Mouse (Mus musculus) spleen, adult 12 weeks (tissue): ENCODE results near the gene Mamdc2.
"Not testable (repeated sequence)": the region's sequence is repeated elsewhere in the genome, so short reads cannot be mapped to it uniquely, and the experiment has no call there.

Experiments used
- DNase-seq: peaks from one replicate; pipeline ENCODE4 v3.0.0; 2022; ENCODE audit warnings: low spot score

Mamdc2 gene

DNA sequence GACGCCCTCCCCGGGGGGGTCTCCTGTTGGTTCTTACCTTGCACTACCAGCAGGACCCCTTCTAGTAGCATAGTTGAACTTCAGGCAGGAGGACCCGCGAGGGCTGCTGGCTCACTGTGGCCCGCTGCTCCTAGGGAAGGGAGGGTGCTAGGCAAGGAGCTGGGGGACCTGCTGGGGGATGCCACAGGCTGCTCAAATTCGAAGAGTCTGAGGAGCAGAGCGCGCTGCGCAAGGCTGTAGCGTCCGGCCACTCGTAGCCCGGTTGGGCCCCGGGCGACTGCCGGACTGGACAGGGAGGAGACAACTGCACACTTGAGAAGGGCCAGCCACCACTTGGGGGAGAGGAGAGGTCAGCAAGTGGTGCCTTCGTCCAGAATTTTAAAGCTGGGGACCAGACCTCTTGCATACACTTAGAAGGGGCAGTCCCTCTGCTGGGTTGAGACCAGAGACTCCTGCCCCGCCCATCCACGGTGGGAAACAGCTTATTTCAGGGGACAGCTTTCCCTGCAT lies at the start of gene Mamdc2:
TSS of gene Mamdc2 (minus strand) at position 455 of the 510 bp plus-strand sequence.
- no peak for DNase-seq

DNA sequence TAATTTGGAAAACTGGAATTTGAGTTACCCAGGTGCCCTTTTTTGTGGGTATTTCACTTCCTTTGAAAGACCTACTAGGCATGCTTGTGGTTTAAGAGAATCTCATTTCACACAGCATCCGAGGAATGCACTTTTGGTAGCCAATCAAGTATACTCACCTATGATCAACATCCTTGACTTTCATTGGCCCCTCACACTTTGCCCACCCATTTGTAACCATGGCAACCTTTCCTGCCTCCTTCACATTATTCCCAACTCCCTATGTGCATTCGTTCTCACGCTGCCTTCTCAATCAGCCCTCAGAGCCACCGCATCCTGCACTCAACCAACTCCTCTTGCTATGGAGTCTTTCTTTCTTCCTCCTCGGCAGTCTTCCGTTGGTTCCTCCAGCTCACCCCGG lies 49.8 kb upstream of the Mamdc2 start:
- no peak for DNase-seq

DNA sequence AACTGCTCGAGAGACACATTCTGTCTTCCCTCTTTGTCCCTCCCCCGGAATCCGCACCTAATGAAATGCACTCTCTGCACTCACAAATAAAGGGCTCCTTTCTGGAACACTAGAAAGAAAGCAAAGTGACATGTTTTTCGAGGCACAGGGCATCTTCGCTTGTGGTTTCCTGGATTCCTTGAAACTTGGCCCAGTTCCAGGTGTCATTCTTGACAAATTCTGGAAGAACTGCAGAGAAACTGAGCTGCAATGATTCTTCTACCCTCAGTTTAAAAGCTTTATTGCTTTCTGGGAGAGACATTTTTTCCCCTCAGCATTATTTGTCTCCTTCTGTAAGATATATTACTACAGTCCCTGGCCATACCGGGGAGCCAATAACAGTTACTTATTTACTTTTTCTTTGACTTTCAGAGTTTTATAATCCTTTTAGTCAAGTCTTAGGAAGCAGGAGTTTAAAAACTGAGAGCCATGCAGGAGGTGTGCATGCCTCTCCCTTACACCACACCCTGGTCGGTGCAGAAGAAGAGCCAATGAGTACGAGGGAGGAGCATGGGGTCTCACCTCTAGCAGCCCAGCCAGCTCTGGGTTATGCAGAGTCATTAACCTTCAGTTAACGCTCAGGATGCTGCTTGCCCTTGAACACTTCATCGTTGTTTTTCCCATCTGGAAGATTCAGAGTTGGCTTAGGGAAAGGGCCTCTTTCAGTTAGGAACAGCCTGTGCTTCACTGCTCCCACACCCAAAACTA lies 49.1 kb upstream of the Mamdc2 start:
- DNase-seq = no peak

GRCm38 (mm10) chr19:23496536-23496935 lies 48.3 kb upstream of the Mamdc2 start:
- no peak for DNase-seq

GRCm38 (mm10) chr19:23492663-23493062 lies 44.4 kb upstream of the Mamdc2 start:
- no peak for DNase-seq

DNA sequence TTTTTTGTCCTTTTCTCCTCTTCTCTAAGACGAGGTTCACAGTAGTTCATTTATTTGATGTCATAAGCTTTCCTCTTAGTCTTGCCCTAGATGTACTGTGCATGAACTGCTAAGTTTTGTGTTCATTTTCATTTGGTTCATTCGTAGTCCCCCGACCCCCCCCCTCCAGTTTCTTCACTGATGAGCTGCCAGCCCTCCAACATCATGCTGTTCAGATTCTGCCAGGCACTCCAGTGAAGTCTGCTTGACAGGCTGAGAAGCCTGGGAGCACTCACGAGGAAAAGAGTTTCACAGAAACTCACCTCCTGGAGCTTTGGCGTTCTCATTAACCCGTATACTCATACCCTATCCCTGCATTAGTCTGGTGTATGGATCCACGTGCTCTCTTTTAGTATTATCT lies 42.5 kb upstream of the Mamdc2 start:
- DNase-seq = not testable (repeated sequence)

GRCm38 (mm10) chr19:23489780-23490179 lies 41.5 kb upstream of the Mamdc2 start:
- DNase-seq = no peak

GRCm38 (mm10) chr19:23487421-23487820 lies 39.2 kb upstream of the Mamdc2 start:
- DNase-seq = no peak

DNA sequence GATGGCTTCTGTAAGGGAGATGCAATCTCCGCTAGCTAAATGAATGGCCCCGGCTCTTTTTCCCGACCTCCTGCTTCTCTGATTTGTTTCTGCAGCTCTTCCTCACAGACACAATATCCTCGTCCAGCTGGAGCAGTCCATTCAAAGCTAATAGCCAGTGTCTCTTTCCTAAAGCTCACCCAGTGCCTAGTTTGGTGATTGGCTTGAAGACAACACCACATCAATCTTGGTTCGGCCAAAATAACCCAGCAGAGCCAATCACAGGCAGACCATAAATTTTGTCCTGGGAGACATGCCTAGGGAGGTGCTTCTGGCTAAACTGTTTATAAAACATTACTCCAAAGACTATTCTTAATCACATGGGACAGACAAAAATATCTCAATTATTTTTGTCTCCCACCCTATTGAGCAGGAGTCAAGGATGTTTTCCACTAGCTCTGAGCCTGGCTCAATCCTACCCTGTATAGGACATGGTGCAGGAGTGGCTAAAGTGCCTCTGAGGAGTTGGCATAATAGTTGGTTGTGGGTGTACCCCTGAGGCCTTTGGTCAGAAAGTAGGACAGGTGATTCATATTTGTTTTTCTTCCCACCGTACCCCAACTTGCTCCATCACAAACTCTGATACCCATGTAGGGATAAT lies 38.5 kb upstream of the Mamdc2 start:
- no peak for DNase-seq

- no peak for DNase-seq
These were observed 37.8 kb upstream of the Mamdc2 start for GRCm38 (mm10) chr19:23485940-23486600.

DNA sequence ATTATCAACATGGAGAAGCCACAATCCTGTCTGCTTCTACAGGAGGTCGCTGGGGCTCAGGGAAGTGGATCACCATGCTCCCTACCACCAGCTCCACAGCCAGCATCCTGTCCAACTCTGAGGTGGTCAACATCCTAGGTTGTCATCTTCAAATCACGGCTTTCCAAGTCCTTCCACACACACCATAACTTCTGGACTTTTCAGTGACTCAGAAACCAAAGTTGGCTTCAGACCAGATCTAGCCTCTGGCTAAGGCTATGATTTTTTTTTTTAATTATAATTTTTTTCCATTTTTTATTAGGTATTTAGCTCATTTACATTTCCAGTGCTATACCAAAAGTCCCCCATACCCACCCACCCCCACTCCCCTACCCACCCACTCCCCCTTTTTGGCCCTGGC lies 34.3 kb upstream of the Mamdc2 start:
- not testable (repeated sequence) for DNase-seq

- DNase-seq = no peak
These were observed 31.3 kb upstream of the Mamdc2 start for GRCm38 (mm10) chr19:23479597-23479967.

DNA sequence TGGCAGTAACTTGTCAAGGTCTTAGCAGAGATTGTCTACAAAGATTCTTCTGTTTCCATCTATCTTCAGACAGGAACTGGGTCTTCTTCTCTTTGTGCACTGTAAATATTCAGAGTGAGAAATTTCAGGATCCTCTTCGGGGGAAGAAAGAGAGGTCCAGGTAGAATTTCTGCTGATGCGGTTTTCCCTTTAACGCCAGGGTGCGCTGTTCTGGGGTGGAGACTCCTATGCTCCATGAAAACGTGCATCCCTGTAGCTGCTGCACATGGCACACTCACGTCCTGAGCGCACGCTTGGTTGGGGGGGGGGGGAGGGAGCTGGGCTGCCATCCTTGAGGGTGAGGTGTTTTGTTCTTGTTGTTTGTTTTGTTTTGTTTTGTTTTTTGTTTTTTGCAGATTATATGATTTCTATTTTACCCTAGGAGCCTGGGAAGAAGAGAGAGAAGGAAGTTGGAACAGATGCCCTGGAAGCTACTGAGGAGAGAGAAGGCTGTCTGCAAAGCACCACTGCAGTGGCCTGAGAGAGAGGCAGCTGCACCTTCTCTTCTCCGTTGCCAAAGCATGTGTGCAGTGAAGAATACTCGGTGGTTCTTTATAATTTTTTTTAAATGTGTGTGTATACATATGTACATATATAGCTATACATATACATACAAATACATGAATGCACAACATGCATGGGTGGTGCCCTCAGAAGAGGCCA lies 30.8 kb upstream of the Mamdc2 start:
- no peak for DNase-seq

DNA sequence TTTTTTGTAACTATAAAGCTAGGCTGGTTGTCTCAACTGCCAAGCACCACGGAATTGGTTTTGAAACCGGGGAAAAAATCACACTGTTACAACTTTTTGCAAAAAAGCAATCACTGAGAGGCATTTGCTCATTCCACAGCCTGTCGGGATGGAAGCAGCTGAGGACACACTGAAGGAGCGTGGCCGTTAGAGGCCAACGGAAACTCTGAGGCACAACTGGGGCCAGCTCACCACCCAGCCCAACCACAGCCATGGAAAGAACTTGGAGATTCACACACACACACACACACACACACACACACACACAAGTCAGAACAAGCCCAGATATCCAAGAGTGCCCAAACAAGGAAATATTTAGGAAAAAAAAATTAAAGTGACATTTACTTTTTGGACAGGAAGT lies 29.6 kb upstream of the Mamdc2 start:
- no peak for DNase-seq

DNA sequence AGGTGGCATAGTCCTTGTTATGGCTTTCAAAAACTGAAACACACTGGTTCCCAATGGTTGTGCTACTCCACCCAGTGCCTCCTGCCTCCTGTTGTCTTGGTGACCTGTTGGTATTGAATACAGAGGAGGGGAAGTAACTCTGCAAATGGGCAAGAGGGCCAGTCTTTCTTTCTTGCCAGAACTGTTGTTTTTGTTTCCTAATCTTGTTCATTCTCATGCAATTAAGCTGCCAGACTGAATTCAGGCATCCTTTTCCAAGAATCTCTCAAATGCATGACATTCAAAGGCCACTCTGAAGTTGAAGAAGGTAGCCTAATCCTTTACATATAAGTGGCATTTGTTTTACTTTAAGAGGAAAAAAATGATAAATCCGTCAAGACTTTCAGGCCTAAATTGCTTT lies 19.6 kb upstream of the Mamdc2 start:
- DNase-seq = no peak

- DNase-seq = no peak
These were observed 18.8 kb upstream of the Mamdc2 start for GRCm38 (mm10) chr19:23467011-23467410.

GRCm38 (mm10) chr19:23457492-23457891 lies 9.2 kb upstream of the Mamdc2 start:
- no peak for DNase-seq

DNA sequence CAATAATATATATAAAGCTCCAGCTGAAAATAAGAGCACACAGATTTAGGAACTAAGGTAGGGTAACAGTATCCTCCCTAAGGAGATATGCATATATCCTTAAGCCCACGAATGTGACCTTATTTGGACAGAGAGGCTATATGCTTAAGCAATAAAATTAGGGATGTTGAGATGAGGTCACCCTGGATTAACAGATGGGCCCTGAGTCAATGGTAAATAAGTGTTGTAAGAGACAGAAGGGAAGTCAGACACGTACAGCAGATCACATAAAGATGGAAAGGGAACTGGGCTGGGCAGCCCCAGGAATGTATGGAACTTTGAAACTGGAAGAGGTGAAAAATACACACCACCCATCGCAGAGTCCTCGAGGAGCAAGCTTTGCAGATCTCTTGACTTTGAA lies 3.1 kb upstream of the Mamdc2 start:
- DNase-seq = no peak

- DNase-seq = no peak
These were observed 838 bp downstream of the Mamdc2 start for GRCm38 (mm10) chr19:23447221-23447987.

DNA sequence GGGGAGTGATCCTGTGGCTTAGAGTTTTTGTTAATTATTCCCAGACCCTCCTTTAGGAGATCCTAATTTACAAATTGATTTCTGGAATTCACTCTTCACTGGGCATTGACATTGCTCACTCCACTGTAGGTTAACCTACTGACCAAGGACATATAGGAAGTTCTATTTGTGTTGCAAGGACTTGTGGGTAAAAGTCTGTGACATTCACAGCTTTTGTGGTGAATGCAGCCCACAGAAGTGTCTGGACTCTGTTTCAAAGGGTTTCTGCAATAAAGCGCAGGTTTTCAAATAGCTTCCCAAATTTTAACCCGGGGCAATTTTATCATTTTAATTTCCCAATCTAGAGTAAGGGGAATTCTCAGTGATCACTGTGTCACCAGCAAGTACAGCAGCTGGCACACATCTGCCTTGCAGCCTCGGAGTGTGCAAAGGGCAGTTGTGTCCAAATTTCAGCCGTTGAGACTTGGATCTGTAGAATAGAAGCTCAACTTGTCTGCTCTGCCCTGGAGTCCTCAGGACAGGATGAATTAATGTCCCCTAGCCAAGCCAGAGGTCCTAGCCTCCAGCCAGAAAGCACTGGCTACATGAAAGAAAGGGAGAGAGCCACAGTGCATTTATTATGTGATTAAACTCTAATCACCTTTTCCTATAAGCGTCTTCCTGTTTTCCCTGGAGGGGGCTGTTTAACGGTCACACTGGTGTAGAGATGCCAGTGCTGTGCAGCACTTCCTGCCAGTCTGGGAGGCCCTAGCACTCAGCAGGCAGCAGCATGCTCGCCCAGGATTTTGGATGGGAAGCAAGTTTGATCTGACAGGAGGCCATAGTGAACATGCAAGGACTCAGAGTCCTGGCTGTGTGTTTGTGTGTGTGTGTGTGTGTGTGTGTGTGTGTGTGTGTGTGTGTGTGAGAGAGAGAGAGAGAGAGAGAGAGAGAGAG lies 3.1 kb downstream of the Mamdc2 start:
- DNase-seq = no peak

DNA sequence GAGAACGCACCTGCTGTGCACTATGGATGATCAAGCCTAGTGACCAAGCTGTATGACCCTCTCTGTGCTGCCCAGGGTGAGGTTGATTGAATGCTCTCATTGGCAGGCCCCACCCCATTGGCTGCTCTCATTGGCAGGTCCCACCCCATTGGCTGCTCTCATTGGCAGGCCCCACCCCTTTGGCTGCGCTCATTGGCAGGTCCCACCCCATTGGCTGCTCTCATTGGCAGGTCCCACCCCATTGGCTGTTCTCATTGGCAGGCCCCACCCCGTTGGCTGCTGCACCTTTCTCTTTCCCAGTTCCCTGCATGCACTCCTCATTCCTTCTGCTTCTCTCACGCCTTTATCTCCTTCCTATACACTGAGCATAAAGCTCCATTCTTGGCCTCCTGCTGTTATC lies 12.5 kb downstream of the Mamdc2 start:
- no peak for DNase-seq
